Mouse (Mus musculus) forebrain, postnatal 0 days (tissue): ENCODE data around the gene Inpp5k. TPM values are rescaled to one million over a fixed set of nuclear protein-coding genes. Genes with fewer than 3 reads are reported as not detected.
A peak's percentile ranks its signal among the peaks of the same experiment; 100 is the strongest.

ENCODE experiments used
- ATAC-seq: fragments of 200-750 bp; cut with Nextera tagmentation; 2 replicates; pipeline ENCODE4 v1.8.0; 2017; ENCODE audit warnings: mild to moderate bottlenecking, moderate library complexity
- DNase-seq: peaks from one replicate; pipeline ENCODE4 v3.0.0-alpha.2; 2015
- H3K27ac ChIP-seq: fragments of 300-500 bp; sonication (generic); 2 replicates; pipeline ENCODE4 v1.5.1; 2014; ENCODE audit warnings: low read depth, mild to moderate bottlenecking, antibody characterized with exemption, low read length, moderate library complexity, mixed read lengths
- H3K27me3 ChIP-seq: fragments of 300-500 bp; sonication (generic); 2 replicates; pipeline ENCODE4 v1.6.1; 2014; ENCODE audit warnings: mild to moderate bottlenecking, low read length, mixed read lengths; ENCODE audit not compliant: insufficient read depth
- H3K36me3 ChIP-seq: fragments of 300-500 bp; sonication (generic); 2 replicates; pipeline ENCODE4 v1.6.1; 2014; ENCODE audit warnings: mild to moderate bottlenecking, moderate library complexity; ENCODE audit not compliant: insufficient read depth
- H3K4me1 ChIP-seq: fragments of 300-500 bp; sonication (generic); 2 replicates; pipeline ENCODE4 v1.6.1; 2014; ENCODE audit warnings: antibody characterized with exemption; ENCODE audit not compliant: insufficient read depth
- H3K4me2 ChIP-seq: fragments of 300-500 bp; sonication (generic); 2 replicates; pipeline ENCODE4 v1.6.1; 2014; ENCODE audit warnings: low read depth, mild to moderate bottlenecking, moderate library complexity
- H3K4me3 ChIP-seq: fragments of 300-500 bp; sonication (generic); 2 replicates; pipeline ENCODE4 v1.5.1; 2014; ENCODE audit warnings: low read depth, low read length, mixed read lengths
- H3K9ac ChIP-seq: fragments of 300-500 bp; sonication (generic); 2 replicates; pipeline ENCODE4 v1.6.1; 2014; ENCODE audit warnings: mild to moderate bottlenecking
- H3K9me3 ChIP-seq: fragments of 300-500 bp; sonication (generic); 2 replicates; pipeline ENCODE4 v1.6.1; 2016; ENCODE audit warnings: low read length
- CTCF ChIP-seq: sonication (generic); IDR thresholded peaks from 2 replicates; pipeline ENCODE4 v1.5.1; 2016; ENCODE audit warnings: antibody characterized with exemption, control low read depth, low read depth
- WGBS: fragments of 180-500 bp; shearing (Covaris S2); extraction: QIAGEN DNeasy Blood & Tissue Kit; methylation state at CpG from one replicate; pipeline ENCODE4 v1.1.7; 2014; 5-methylcytosine and 5-hydroxymethylcytosine counted together
- polyA plus RNA-seq: library from polyadenylated mRNA; unstranded; fragments of >200 nt; fragmentation: Nextera tagmentation; extraction: Ambion mirVana; gene quantifications from 2 replicates; pipeline ENCODE4 v1.2.1, GENCODE M21; 2015
- total RNA-seq: library from RNA; depleted of rRNA; stranded (reverse); fragments of >200 nt; gene quantifications from 2 replicates; pipeline ENCODE4 v1.2.3, GENCODE M21; 2014

The Inpp5k gene
- total and polyA plus RNA-seq, 2 experiments from 2014 or later, result 50.7 to 57.4 TPM

DNA sequence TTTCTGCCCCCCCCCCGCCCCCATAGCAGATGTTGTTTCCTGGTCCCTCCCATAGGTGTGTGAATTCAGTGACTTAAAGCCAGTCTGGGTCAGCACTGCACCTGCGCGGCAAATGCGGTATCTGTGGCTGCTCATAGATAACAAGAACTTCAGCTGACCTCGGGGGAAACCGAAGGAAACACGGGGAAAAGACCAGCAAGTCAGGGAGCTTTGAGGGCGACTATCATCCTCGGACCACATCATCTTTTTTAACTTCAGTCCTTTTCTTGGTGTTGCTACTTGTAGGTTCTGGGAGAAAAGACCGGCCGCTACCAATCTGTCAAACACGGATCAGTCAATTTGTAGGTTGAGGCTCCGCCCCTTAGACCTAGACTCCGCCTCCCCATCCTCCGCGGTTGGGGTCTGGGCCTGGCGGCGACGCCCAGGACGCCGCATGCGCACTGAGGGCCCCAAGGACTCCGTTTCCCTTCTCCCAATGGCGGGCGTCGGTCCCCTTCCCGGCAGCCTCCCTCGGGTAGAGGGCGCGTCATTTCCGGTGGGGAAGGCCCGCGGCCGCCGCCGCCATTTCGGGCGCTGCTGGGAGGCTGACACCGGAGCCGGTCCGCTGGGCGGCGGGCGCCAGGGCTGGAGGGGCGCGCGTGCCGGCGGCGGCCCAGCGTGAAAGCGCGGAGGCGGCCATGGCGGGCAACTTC is 48.1 kb downstream of the Inpp5k start, which contains the start of gene Crk:
Gene Crk (plus strand): TSS at position 513 of the 692 bp plus-strand sequence.
- no peaks in the 10 kb centered on the region for H3K27me3 ChIP-seq
- peak within 1 kb of the TSS; percentile 93 for H3K27ac ChIP-seq
- H3K9me3 ChIP-seq, result no peaks in the 10 kb centered on the region
- peak; percentile 99 for ATAC-seq
- TF ChIP-seq CTCF, result no peak
- under 1% methylated on average over 54 of the region's 55 CpGs for WGBS
- peaks cover 16% of the 10 kb centered on the region for H3K4me1 ChIP-seq
- peak within 1 kb of the TSS; percentile 69 for H3K4me2 ChIP-seq
- DNase-seq, result peak; percentile 99
- peak within 1 kb of the TSS; percentile 82 for H3K4me3 ChIP-seq
- peaks cover 8% of the 10 kb centered on the region for H3K36me3 ChIP-seq
- peak within 1 kb of the TSS; percentile 69 for H3K9ac ChIP-seq

GRCm38 (mm10) chr11:75679439-75680171 is 48.8 kb downstream of the Inpp5k start:
- Histone ChIP-seq H3K9ac (peak overlapping the region; percentile 69), H3K27me3 (no peaks in the 10 kb centered on the region), H3K27ac (peak overlapping the region; percentile 93), H3K9me3 (no peaks in the 10 kb centered on the region), H3K4me3 (peak overlapping the region; percentile 82), H3K4me2 (peak overlapping the region; percentile 69), H3K36me3 (peaks cover 8% of the 10 kb centered on the region), H3K4me1 (peaks cover 16% of the 10 kb centered on the region)
- WGBS, result 1% methylated on average over 43 of the region's 43 CpGs
- TF ChIP-seq CTCF, result peak; percentile 39
- ATAC-seq (peak; percentile 82), DNase-seq (peak; percentile 45)

DNA sequence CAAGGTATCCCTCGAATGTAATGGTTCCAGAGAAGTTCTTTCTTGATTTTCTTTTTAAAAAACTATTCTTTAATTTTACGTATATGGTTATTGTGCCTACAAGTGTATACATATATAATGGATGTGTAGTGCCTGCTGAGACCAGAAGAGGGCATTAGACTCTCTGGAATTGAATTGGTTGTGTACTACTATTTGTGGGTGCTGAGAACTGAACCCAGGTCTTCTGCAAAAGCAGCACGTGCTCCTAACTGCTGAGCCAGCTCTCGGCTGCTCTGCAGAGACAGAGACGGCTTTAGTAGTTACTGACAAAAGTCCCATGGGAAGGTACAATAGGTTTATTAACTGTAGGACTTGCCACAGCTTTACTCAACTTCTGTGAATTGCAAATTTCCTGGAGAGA is 53.7 kb downstream of the Inpp5k start:
- H3K27ac ChIP-seq, result no peak overlapping the region
- H3K27me3 ChIP-seq, result no peaks in the 10 kb centered on the region
- H3K4me1 ChIP-seq, result peaks cover 16% of the 10 kb centered on the region
- ATAC-seq (no peak), DNase-seq (no peak)
- no peaks in the 10 kb centered on the region for H3K9me3 ChIP-seq
- WGBS, result 93% methylated on average over 5 of the region's 5 CpGs
- H3K4me2 ChIP-seq, result no peak overlapping the region
- H3K4me3 ChIP-seq, result no peak overlapping the region
- TF ChIP-seq CTCF, result 0 out of 2 replicates have a peak, but pooled peaks have one; percentile 8
- no peak overlapping the region for H3K9ac ChIP-seq
- H3K36me3 ChIP-seq, result peaks cover 8% of the 10 kb centered on the region

DNA sequence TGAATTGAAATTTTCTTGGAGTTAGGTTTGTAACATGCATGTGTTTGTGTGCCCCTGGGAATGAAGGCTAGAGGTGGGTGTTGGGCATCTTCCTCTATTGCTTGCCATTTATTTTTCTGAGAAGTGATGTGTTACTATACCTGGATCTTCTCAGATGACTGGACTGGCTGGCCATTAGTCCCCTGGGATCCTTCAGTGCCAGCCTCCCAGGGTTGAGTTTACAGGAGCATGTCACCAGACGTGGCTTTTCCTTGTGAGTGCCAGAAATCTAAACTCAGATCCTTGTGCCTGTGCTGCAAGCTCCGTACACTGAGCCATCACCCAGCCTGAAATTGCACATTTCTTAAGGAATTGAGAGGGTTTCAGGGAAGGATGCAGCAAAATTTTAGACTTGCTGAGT is 54.2 kb downstream of the Inpp5k start:
- H3K9me3 ChIP-seq, result no peaks in the 10 kb centered on the region
- no peak overlapping the region for H3K27ac ChIP-seq
- DNase-seq (no peak), ATAC-seq (no peak)
- no peak overlapping the region for H3K4me2 ChIP-seq
- no peaks in the 10 kb centered on the region for H3K27me3 ChIP-seq
- no peak overlapping the region for H3K9ac ChIP-seq
- H3K4me3 ChIP-seq, result no peak overlapping the region
- WGBS, result 82% methylated on average over 2 of the region's 2 CpGs
- H3K36me3 ChIP-seq, result peaks cover 8% of the 10 kb centered on the region
- no peak for TF ChIP-seq CTCF
- peaks cover 16% of the 10 kb centered on the region for H3K4me1 ChIP-seq

GRCm38 (mm10) chr11:75687343-75687993 is 56.7 kb downstream of the Inpp5k start:
- H3K27ac ChIP-seq, result no peak overlapping the region
- TF ChIP-seq CTCF, result no peak
- H3K27me3 ChIP-seq, result no peaks in the 10 kb centered on the region
- no peak for ATAC-seq
- no peak overlapping the region for H3K4me2 ChIP-seq
- WGBS, result 88% methylated on average over 2 of the region's 2 CpGs
- no peaks in the 10 kb centered on the region for H3K9me3 ChIP-seq
- no peak overlapping the region for H3K4me3 ChIP-seq
- H3K4me1 ChIP-seq, result no peaks in the 10 kb centered on the region
- no peak overlapping the region for H3K9ac ChIP-seq
- no peak for DNase-seq
- H3K36me3 ChIP-seq, result peaks cover 14% of the 10 kb centered on the region

DNA sequence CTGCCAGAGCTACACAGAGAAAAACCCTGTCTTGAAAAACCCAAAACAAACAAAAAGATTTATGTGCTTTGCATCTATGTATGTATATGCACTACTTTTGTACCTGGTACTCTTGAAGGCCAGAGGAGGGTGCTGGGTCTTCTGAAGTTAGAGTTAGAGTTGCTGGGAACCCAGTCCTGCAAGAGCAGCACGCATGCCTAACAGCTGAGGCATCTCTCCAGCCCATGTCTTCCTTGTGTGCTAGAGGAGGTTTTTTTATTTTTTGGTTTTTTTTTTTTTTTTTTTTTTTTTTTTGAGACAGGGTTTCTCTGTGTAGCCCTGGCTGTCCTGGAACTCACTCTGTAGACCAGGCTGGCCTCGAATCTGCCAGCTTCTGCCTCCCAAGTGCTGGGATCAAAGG is 57.3 kb downstream of the Inpp5k start:
- H3K36me3 ChIP-seq, result peaks cover 13% of the 10 kb centered on the region
- no peak for TF ChIP-seq CTCF
- H3K4me2 ChIP-seq, result no peak overlapping the region
- H3K27me3 ChIP-seq, result no peaks in the 10 kb centered on the region
- no peak overlapping the region for H3K9ac ChIP-seq
- no peaks in the 10 kb centered on the region for H3K9me3 ChIP-seq
- ATAC-seq (no peak), DNase-seq (no peak)
- no peak overlapping the region for H3K27ac ChIP-seq
- no peak overlapping the region for H3K4me3 ChIP-seq
- WGBS, result 87% methylated on average over 2 of the region's 2 CpGs
- no peaks in the 10 kb centered on the region for H3K4me1 ChIP-seq
